ENCODE assay signal across 28 mouse cellular contexts in genomic region chr10:78474759-78475158, GRCm38 (mm10). TPM values are rescaled to one million over a fixed set of nuclear protein-coding genes. Genes with fewer than 3 reads are reported as not detected.
DNase-seq lines count a peak whose midpoint lies in the region; ATAC-seq and TF ChIP-seq lines count a peak whose summit lies in the region.
"Had no signal": no experiment of that assay in that cellular context is flagged by ENCODE, and none has a peak within 500 bp of the region (broad histone marks: within the 10 kb centered on the region; RNA-seq: fewer than 3 reads in every experiment).

No protein-coding gene starts in this region.

- H3K9ac ChIP-seq in kidney, embryonic 14.5 days (ENCODE audit: low read depth, low read length), result no peak overlapping the region
- H3K9ac ChIP-seq: embryonic facial prominence, embryonic 12.5 days; forebrain, embryonic 13.5 days; forebrain, embryonic 15.5 days had no signal

- H3K27ac ChIP-seq in kidney, adult 2 months (ENCODE audit: insufficient read depth, low read depth, low read length), result no peak overlapping the region
- H3K27ac ChIP-seq in kidney, embryonic 14.5 days (ENCODE audit: low read depth, low read length), result no peak overlapping the region
- H3K27ac ChIP-seq: embryonic facial prominence, embryonic 10.5 days; embryonic facial prominence, embryonic 12.5 days; forebrain, embryonic 13.5 days; forebrain, embryonic 15.5 days had no signal

- peaks cover 7% of the 10 kb centered on the region; the same call in 1 of the 2 replicates for H3K4me1 ChIP-seq in kidney, adult 2 months (ENCODE audit: control insufficient read depth, insufficient read depth, low read length)
- H3K4me1 ChIP-seq in kidney, embryonic 14.5 days (ENCODE audit: control insufficient read depth, insufficient read depth, low read length), result no peaks in the 10 kb centered on the region
- H3K4me1 ChIP-seq: embryonic facial prominence, embryonic 12.5 days had no signal

- no peaks in the 10 kb centered on the region for H3K27me3 ChIP-seq in kidney, adult 2 months (replicated peaks; ENCODE audit: control insufficient read depth, insufficient read depth, low read length)
- no peaks in the 10 kb centered on the region for H3K27me3 ChIP-seq in kidney, embryonic 14.5 days (ENCODE audit: control insufficient read depth, insufficient read depth, low read length)
- H3K27me3 ChIP-seq: embryonic facial prominence, embryonic 12.5 days; forebrain, embryonic 15.5 days had no signal

- H3K36me3 ChIP-seq in kidney, adult 2 months (ENCODE audit: control insufficient read depth, insufficient read depth, low read length), result no peaks in the 10 kb centered on the region
- no peaks in the 10 kb centered on the region for H3K36me3 ChIP-seq in kidney, embryonic 14.5 days (ENCODE audit: control insufficient read depth, insufficient read depth, low read length)
- H3K36me3 ChIP-seq: embryonic facial prominence, embryonic 10.5 days; embryonic facial prominence, embryonic 12.5 days; forebrain, embryonic 15.5 days had no signal

- 63% methylated on average over 8 of the region's 8 CpGs for WGBS in kidney, adult 2 months
- whole genome bisulfite sequencing in kidney, embryonic 14.5 days, result 81% methylated on average over 8 of the region's 8 CpGs

- H3K4me2 ChIP-seq in kidney, embryonic 14.5 days (replicated peaks; ENCODE audit: low read depth, low read length), result no peak overlapping the region
- H3K4me2 ChIP-seq: embryonic facial prominence, embryonic 12.5 days; forebrain, embryonic 13.5 days; forebrain, embryonic 15.5 days had no signal

- no peak; the same call in 1 of the 2 replicates for ATAC-seq in kidney, embryonic 14.5 days (ENCODE audit: low FRiP score, low TSS enrichment)
- ATAC-seq: forebrain, embryonic 13.5 days; forebrain, embryonic 15.5 days had no signal

- peak; percentile 60 for DNase-seq in kidney, adult 11 months
- DNase-seq in kidney, postnatal 4 days, result no peak
- DNase-seq in kidney, adult 2 months, result peak; percentile 82
- no peak for DNase-seq in kidney, postnatal 10 days
- DNase-seq in kidney, postnatal 14 days, result peak; percentile 49
- DNase-seq in kidney, postnatal 36 days, result peak; percentile 49 to 65
- DNase-seq in left cerebral cortex, postnatal 10 days (ENCODE audit: extremely low spot score in 1 of 2, low spot score in 2 of 2), result no peak
- DNase-seq: adrenal gland, adult 2 months; adrenal gland, postnatal 10 days; adrenal gland, postnatal 25 days; cerebellum, adult 11 months; cerebellum, adult 18-20 months; cerebellum, adult 8-10 months; cerebellum, adult 9-11 months; cerebellum, postnatal 14 days; cerebellum, postnatal 36 days had no signal

- H3K4me3 ChIP-seq in kidney, adult 2 months (ENCODE audit: insufficient read depth, low read depth, low read length), result no peak overlapping the region
- no peak overlapping the region for H3K4me3 ChIP-seq in kidney, embryonic 14.5 days (ENCODE audit: low read length)
- H3K4me3 ChIP-seq: embryonic facial prominence, embryonic 10.5 days; embryonic facial prominence, embryonic 12.5 days; forebrain, embryonic 13.5 days; forebrain, embryonic 15.5 days had no signal

- no peaks in the 10 kb centered on the region for H3K9me3 ChIP-seq in kidney, embryonic 14.5 days (ENCODE audit: control insufficient read depth, low read length)
- H3K9me3 ChIP-seq: embryonic facial prominence, embryonic 10.5 days; embryonic facial prominence, embryonic 12.5 days; forebrain, embryonic 13.5 days; forebrain, embryonic 15.5 days had no signal

- intact Hi-C loops in left cerebral cortex, postnatal 10 days (cut with DNase I), result no loop called here

- no peak for TF ChIP-seq CTCF in kidney, adult 2 months (conservative IDR thresholded peaks at IDR 0.05; ENCODE audit: insufficient read depth, insufficient read length, low read depth, low read length)

- no peak for TF ChIP-seq POLR2A in kidney, adult 2 months (IDR thresholded peaks at IDR 0.05; ENCODE audit: low read depth, low read length)

RNA-seq across cellular contexts. Expression of gene Pdxk, which starts 10.0 kb away (rescaled TPM):
- polyA plus RNA-seq in kidney, adult 2 months (2012; rRNA removed), result 107 TPM in 2 replicates
- polyA plus RNA-seq in kidney, embryonic 14.5 days (2014; fragmentation: Nextera tagmentation; extraction: Ambion mirVana), result 6.9 and 13.2 TPM in 2 replicates
- total RNA-seq in left cerebral cortex, postnatal 10 days (2021), result 10 to 100 TPM; 65.2 to 67.6 TPM

RNA-seq across cellular contexts. Expression of gene Olfr1358, which starts 42.5 kb away (rescaled TPM):
- not detected in 2 replicates for polyA plus RNA-seq in kidney, adult 2 months (2012; rRNA removed)
- polyA plus RNA-seq in kidney, embryonic 14.5 days (2014; fragmentation: Nextera tagmentation; extraction: Ambion mirVana), result not detected in 2 replicates
- total RNA-seq in left cerebral cortex, postnatal 10 days (2021), result not detected
- total RNA-seq: adrenal gland, adult 2 months; adrenal gland, postnatal 10 days; adrenal gland, postnatal 25 days; adrenal gland, postnatal 4 days; common myeloid progenitor, adult 5-6 weeks; ES-E14; MEL had no signal
- polyA plus RNA-seq: adrenal gland, adult 2 months; C2C12; embryonic facial prominence, embryonic 10.5 days; embryonic facial prominence, embryonic 12.5 days; embryonic facial prominence, embryonic 14.5 days; forebrain, embryonic 11.5 days; forebrain, embryonic 13.5 days; forebrain, embryonic 15.5 days had no signal

RNA-seq across cellular contexts. Expression of gene Cstb, which starts 49.3 kb away (rescaled TPM):
- 101 and 115 TPM in 2 replicates for polyA plus RNA-seq in kidney, adult 2 months (2012; rRNA removed)
- polyA plus RNA-seq in kidney, embryonic 14.5 days (2014; fragmentation: Nextera tagmentation; extraction: Ambion mirVana), result 206 and 270 TPM in 2 replicates
- total RNA-seq in left cerebral cortex, postnatal 10 days (2021), result 10 to 100 TPM; 33.8 to 37.4 TPM

Comparison
In these comparisons a context has a peak if more than half of its experiments do, and no peak if none do; other contexts are left out.
1. DNase-seq: peak in kidney, adult 11 months (single experiment), kidney, adult 2 months (single experiment), kidney, postnatal 14 days (single experiment) and kidney, postnatal 36 days (2 of 2); none in kidney, postnatal 4 days (0 of 2), kidney, postnatal 10 days (single experiment) and left cerebral cortex, postnatal 10 days (0 of 2).